In genomic region chr7:128110314-128110713, GRCm38 (mm10) we compare ENCODE assay signal across 26 mouse cellular contexts. TPM values are rescaled to one million over a fixed set of nuclear protein-coding genes. Genes with fewer than 3 reads are reported as not detected.
DNase-seq lines count a peak whose midpoint lies in the region; ATAC-seq lines count a peak whose summit lies in the region.
"Had no signal": no experiment of that assay in that cellular context is flagged by ENCODE, and none has a peak within 500 bp of the region (broad histone marks: within the 10 kb centered on the region; RNA-seq: fewer than 3 reads in every experiment).

No protein-coding gene starts in this region.

- DNase-seq in heart, adult 11 months = peak; percentile 54
- no peak for DNase-seq in heart, adult 18-20 months
- DNase-seq in 416B (ENCODE audit: low read depth) (peak; percentile 47), R1 (ENCODE audit: low read depth, low spot score) (peak; percentile 18)
- DNase-seq in kidney, postnatal 4 days = no peak
- DNase-seq in ovary, postnatal 14 days (ENCODE audit: low spot score) = no peak
- DNase-seq: adrenal gland, postnatal 14 days; cerebellum, adult 11-12 months; cerebellum, adult 9-11 months; cerebellum, postnatal 36 days; gastrocnemius, postnatal 10 days; heart, postnatal 36 days had no signal

- ATAC-seq in megakaryocyte progenitor cell, adult 5-6 weeks (replicated peaks; ENCODE audit: poor library complexity) = peak; percentile 72
- ATAC-seq in activated CD4-positive, CD25-positive, alpha-beta regulatory T cell, adult 4 months = no peak
- ATAC-seq: forebrain, embryonic 16.5 days had no signal

RNA-seq across cellular contexts. Expression of gene Itgax, which starts 19.0 kb away (rescaled TPM):
- under 1 TPM; 0.30 to 0.51 TPM for total RNA-seq in heart, adult 18-20 months (2021)
- total RNA-seq in megakaryocyte progenitor cell, adult 5-6 weeks (2015) = 0.32 and 0.76 TPM in 2 replicates
- 0.67 and 0.68 TPM in 2 replicates for total RNA-seq in megakaryocyte progenitor cell, adult 5-6 weeks (2017)
- not detected for polyA plus RNA-seq in activated CD4-positive, CD25-positive, alpha-beta regulatory T cell, adult 4 months (2017; shearing (Covaris generic))
- total RNA-seq: ES-E14 had no signal
- polyA plus RNA-seq: embryonic facial prominence, embryonic 11.5 days; erythroblast, embryonic 14.5 days; forebrain, embryonic 10.5 days; forebrain, embryonic 16.5 days; hindbrain, embryonic 11.5 days; hindbrain, embryonic 15.5 days had no signal

RNA-seq across cellular contexts. Expression of gene Itgad, which starts 43.9 kb away (rescaled TPM):
- not detected for total RNA-seq in heart, adult 18-20 months (2021)
- total RNA-seq in megakaryocyte progenitor cell, adult 5-6 weeks (2015) = 0.25 TPM in 1 of 2 replicates, not detected in the other
- total RNA-seq in megakaryocyte progenitor cell, adult 5-6 weeks (2017) = 0.51 TPM in 1 of 2 replicates, not detected in the other
- under 1 TPM in 1 of 2 experiments, not detected in 1; 0.40 TPM for polyA plus RNA-seq in activated CD4-positive, CD25-positive, alpha-beta regulatory T cell, adult 4 months (2017; shearing (Covaris generic))
- total RNA-seq: CH12.LX; ES-E14; gastrocnemius, postnatal 4 days had no signal
- polyA plus RNA-seq: embryonic facial prominence, embryonic 11.5 days; embryonic facial prominence, embryonic 15.5 days; erythroblast, embryonic 14.5 days; forebrain, embryonic 10.5 days; forebrain, embryonic 16.5 days; hindbrain, embryonic 11.5 days; hindbrain, embryonic 15.5 days had no signal

RNA-seq across cellular contexts. Expression of gene Gm49368, which starts 47.8 kb away (rescaled TPM):
- total RNA-seq in heart, adult 18-20 months (2021) = not detected
- total RNA-seq in megakaryocyte progenitor cell, adult 5-6 weeks (2015) = 0.05 TPM in 1 of 2 replicates, not detected in the other
- not detected in 2 replicates for total RNA-seq in megakaryocyte progenitor cell, adult 5-6 weeks (2017)
- under 1 TPM in 1 of 2 experiments, not detected in 1; 0.08 TPM for polyA plus RNA-seq in activated CD4-positive, CD25-positive, alpha-beta regulatory T cell, adult 4 months (2017; shearing (Covaris generic))
- total RNA-seq: adrenal gland, postnatal 14 days; CH12.LX; ES-E14; gastrocnemius, postnatal 10 days; gastrocnemius, postnatal 4 days; heart, postnatal 36 days had no signal
- polyA plus RNA-seq: embryonic facial prominence, embryonic 11.5 days; embryonic facial prominence, embryonic 15.5 days; erythroblast, embryonic 14.5 days; forebrain, embryonic 10.5 days; forebrain, embryonic 16.5 days; heart, embryonic 13.5 days; heart, postnatal 0 days; hindbrain, embryonic 11.5 days; hindbrain, embryonic 15.5 days had no signal

RNA-seq across cellular contexts. Expression of gene Itgam, which starts 47.9 kb away (rescaled TPM):
- total RNA-seq in heart, adult 18-20 months (2021) = 1 to 10 TPM; 5.4 to 6.0 TPM
- 23.6 and 24.3 TPM in 2 replicates for total RNA-seq in megakaryocyte progenitor cell, adult 5-6 weeks (2015)
- 28.0 and 34.9 TPM in 2 replicates for total RNA-seq in megakaryocyte progenitor cell, adult 5-6 weeks (2017)
- polyA plus RNA-seq in activated CD4-positive, CD25-positive, alpha-beta regulatory T cell, adult 4 months (2017; shearing (Covaris generic)) = under 1 TPM; 0.66 to 0.94 TPM

Comparison
In these comparisons a context has a peak if more than half of its experiments do, and no peak if none do; other contexts are left out.
1. DNase-seq: peak in heart, adult 11 months (single experiment), 416B (single experiment) and R1 (single experiment); none in heart, adult 18-20 months (0 of 2), kidney, postnatal 4 days (0 of 2) and ovary, postnatal 14 days (single experiment).